Mouse (Mus musculus): ENCODE measurements around the gene 4930523C07Rik. TPM values are rescaled to one million over a fixed set of nuclear protein-coding genes. Genes with fewer than 3 reads are reported as not detected.

The 4930523C07Rik gene
- total RNA-seq, 2 experiments from 2014 or later, result 5.2 to 8.9 TPM

DNA sequence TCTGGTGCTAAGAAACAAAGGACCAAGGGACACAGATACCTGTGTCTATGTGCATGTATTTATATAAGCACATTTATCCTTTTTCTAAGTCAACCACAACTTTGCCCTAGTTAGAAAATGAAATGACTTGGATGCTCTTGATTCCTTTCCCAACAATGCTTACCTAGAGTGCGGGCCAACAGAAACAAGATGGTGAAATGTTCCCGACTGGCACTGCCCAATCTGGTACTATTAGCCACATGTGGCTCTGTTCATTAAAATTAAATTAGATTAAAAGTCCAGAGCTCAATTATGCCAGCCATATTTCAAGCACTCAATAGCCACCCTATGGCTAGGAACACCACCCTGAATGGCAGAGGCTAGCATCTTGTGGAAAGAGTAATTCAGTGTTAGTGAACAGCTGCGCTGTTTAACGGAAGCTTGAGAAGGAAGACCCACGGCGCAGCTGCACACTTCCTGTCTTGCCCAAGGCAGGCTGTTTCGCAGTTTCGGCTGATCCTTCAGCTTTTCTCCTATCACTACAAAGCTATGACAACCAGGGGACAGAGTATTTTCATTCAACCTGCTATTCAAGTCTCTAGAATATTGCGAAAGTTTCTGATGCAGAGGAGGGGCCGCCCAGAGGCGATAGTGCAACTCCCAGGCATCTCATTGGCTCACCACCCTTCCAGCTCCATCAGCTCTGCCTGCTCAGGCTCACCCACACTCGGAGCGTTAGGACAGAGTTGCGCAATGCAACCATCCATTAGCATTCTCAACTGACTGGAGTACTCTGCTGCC lies 34.9 kb downstream of the 4930523C07Rik start:
- DNase-seq, result peak; percentile 66
- intact Hi-C loops (cut with DNase I), result no loop called here
- H3K4me3 ChIP-seq, result no peak overlapping the region
- no peak overlapping the region for H3K27ac ChIP-seq
- TF ChIP-seq CTCF (IDR thresholded peaks at IDR 0.05), result no peak

- no peak; the same call in 1 of the 2 replicates for TF ChIP-seq CTCF (IDR thresholded peaks at IDR 0.05)
- Histone ChIP-seq H3K27ac (no peak overlapping the region), H3K4me3 (no peak overlapping the region)
- intact Hi-C loops (cut with DNase I), result loop anchor here (2.0 kb wide), 1 partner anchor 170 kb away; no protein-coding TSS in a partner anchor
- peak; percentile 72 for DNase-seq
Observed at GRCm38 (mm10) chr1:160080800-160081436, 36.7 kb downstream of the 4930523C07Rik start.

DNA sequence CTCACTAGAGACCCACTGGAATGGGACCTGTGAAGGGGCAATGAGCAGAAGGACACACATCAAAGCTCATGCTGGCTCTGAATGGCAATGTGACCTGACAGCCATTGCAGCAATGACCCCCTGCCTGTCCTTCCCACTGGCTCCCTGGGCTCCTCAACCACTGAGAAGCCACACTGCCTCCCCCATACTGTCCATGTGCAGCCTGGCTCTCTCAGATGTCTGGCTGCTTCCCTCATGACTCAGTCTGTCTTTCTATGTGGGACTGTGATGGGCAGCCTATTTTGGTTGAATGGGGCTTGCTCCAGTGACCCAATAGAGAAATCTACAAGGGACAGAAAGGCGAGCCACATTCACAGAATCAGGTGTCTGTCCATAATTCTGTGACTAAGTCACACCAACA lies 38.5 kb downstream of the 4930523C07Rik start:
- intact Hi-C loops (cut with DNase I), result no loop called here
- TF ChIP-seq CTCF (IDR thresholded peaks at IDR 0.05), result no peak
- Histone ChIP-seq H3K27ac (no peak overlapping the region), H3K4me3 (no peak overlapping the region)
- DNase-seq, result no peak

DNA sequence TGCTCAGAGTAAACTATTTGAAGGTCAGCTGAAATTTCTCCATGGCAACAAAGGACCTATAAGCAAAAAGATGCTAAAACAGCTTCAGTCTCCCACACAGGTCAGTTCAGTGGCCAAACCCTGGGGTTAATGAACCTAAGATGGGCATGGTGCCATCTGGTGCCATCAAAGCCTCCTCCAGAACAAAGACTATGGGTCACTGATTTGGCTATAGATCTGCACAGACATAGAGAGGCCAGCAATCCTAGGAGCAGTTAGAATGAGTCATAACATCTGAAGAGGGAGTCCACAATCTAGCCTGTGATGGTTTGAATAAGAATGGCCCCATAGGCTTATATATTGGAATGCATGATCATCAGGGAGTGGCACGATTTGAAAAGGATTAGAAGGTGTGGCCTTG lies 40.1 kb downstream of the 4930523C07Rik start:
- Histone ChIP-seq H3K27ac (no peak overlapping the region), H3K4me3 (no peak overlapping the region)
- TF ChIP-seq CTCF (IDR thresholded peaks at IDR 0.05), result no peak
- no peak for DNase-seq
- intact Hi-C loops (cut with DNase I), result no loop called here

GRCm38 (mm10) chr1:160086651-160087050 lies 42.5 kb downstream of the 4930523C07Rik start:
- Histone ChIP-seq H3K27ac (no peak overlapping the region), H3K4me3 (no peak overlapping the region)
- no peak for TF ChIP-seq CTCF (IDR thresholded peaks at IDR 0.05)
- intact Hi-C loops (cut with DNase I), result no loop called here
- no peak for DNase-seq

- no peak for DNase-seq
- no peak overlapping the region for H3K27ac ChIP-seq
- intact Hi-C loops (cut with DNase I), result no loop called here
- H3K4me3 ChIP-seq, result no peak overlapping the region
- TF ChIP-seq CTCF (IDR thresholded peaks at IDR 0.05), result no peak; the same call in 1 of the 2 replicates
Observed at GRCm38 (mm10) chr1:160099659-160100302, 55.6 kb downstream of the 4930523C07Rik start.

DNA sequence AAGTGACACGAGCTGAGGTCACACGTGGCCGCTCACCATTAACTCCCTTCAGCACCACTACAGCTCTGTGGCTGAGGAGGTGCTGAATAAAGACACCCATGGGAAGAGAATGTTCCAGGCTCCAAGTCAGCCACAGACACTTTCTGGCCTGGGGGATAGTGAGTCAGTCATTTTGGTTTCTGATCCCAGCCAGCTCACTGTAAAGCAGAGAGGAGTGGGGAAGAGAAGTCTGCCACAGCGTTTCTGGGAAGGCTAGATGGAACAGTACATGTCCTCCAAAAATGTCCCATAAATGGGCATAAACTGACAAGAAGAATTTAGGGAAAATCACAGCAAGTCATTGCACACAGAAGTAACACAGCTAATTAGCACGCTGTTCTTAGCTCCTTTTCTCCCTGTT lies 56.8 kb downstream of the 4930523C07Rik start:
- H3K4me3 ChIP-seq, result no peak overlapping the region
- no peak for TF ChIP-seq CTCF (IDR thresholded peaks at IDR 0.05)
- no peak for DNase-seq
- intact Hi-C loops (cut with DNase I), result no loop called here
- H3K27ac ChIP-seq, result no peak overlapping the region

- no peak for TF ChIP-seq CTCF (IDR thresholded peaks at IDR 0.05)
- no peak overlapping the region for H3K27ac ChIP-seq
- no peak overlapping the region for H3K4me3 ChIP-seq
- intact Hi-C loops (cut with DNase I), result no loop called here
- no peak for DNase-seq
Observed at GRCm38 (mm10) chr1:160105426-160105825, 61.2 kb downstream of the 4930523C07Rik start.

GRCm38 (mm10) chr1:160108604-160109003 lies 64.4 kb downstream of the 4930523C07Rik start:
- intact Hi-C loops (cut with DNase I), result no loop called here
- no peak for DNase-seq
- Histone ChIP-seq H3K4me3 (no peak overlapping the region), H3K27ac (no peak overlapping the region)
- TF ChIP-seq CTCF (IDR thresholded peaks at IDR 0.05), result no peak

DNA sequence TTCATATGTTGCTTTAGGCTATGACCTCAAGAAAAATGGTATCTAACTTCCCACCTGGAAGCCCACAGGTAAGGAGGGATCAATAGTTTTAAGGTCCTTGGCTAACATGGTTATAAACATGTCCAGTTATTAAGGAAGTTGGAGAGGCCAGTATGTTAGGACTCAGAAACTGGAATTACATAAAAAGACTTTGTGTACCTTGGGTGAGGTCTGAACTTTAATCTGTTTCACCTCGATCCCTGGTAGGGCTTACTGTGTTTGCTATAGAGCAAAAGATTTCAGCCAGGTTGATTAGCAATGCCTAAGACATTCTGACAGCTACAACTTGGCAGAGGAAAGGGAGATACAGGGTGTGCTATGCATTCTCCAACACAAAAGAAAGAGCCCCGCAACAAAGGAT lies 79.8 kb downstream of the 4930523C07Rik start:
- DNase-seq, result no peak
- intact Hi-C loops (cut with DNase I), result no loop called here
- TF ChIP-seq CTCF (IDR thresholded peaks at IDR 0.05), result no peak
- no peak overlapping the region for H3K4me3 ChIP-seq
- no peak overlapping the region for H3K27ac ChIP-seq

Other genes starting within 250 kb of the 4930523C07Rik start
- not detected for gene Tnn, start 109.2 kb downstream of the 4930523C07Rik start, total RNA-seq (2021)
- 10 to 100 TPM; 64.7 to 88.5 TPM for gene Mrps14, start 150.8 kb downstream of the 4930523C07Rik start, total RNA-seq (2021)
- gene Cacybp, start 168.5 kb downstream of the 4930523C07Rik start, total RNA-seq (2021), result 10 to 100 TPM; 50.1 to 65.8 TPM

All from gastrocnemius, adult 2 months (tissue).